Mouse (Mus musculus): ENCODE data around the gene 4930469K13Rik. TPM values are rescaled to one million over a fixed set of nuclear protein-coding genes. Genes with fewer than 3 reads are reported as not detected.
A peak's percentile ranks its signal among the peaks of the same experiment; 100 is the strongest.

4930469K13Rik gene
- polyA plus RNA-seq, 1 experiment: 22.3 TPM

DNA sequence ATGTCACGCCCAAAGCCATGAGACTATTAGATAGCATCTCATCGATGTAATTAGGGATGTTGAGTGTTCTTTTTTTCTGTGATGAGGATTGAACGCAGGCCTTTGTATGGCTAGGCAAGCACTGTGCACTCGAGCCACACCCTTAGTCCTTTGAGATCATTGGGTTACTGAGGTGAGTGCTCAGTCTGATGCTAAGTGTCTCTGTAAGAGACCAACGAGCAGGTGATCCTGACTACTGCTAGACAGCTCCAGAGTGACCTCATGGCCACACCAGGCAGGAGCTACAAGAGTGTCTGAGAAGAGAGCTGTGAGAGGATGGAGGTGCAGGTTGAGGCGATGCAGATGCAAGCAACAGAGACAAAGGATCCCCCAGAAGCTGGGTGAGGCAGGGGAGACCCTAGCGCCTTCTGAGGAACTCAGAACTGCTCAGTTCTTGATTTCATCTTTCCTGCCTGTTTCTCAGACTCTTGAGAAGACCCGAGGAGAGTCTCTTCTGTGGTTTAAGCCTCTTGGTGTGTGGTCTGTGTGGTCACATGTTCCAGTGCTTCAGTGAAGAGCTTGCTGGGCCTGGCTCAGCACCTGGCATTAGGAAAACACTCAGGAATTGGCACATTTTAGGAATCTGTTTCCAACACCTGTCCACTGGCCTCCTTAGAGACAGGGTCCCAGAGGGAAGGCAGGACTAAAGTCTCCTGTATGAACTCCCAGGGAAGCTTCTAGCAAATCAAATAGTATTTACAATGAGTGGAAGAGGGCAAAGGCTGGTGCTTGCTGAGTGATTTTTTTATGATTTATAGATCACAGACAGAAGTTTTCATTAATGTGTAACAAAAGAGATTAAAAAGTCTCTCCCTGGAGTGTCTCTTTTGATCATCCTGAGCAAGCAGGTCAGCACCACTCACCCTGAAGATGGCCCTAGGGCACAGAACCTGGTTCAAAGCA lies 146.4 kb downstream of the 4930469K13Rik start:
- H3K36me3 ChIP-seq (ENCODE audit: control insufficient read depth, insufficient read depth, low read length): no peaks in the 10 kb centered on the region
- no peak overlapping the region for H3K4me3 ChIP-seq (ENCODE audit: control insufficient read depth, low read depth, low read length)
- TF ChIP-seq POLR2A (IDR thresholded peaks at IDR 0.05; ENCODE audit: control insufficient read depth, low read depth, low read length) (no peak), CTCF (IDR thresholded peaks at IDR 0.05; ENCODE audit: control insufficient read depth, insufficient read depth, insufficient replicate concordance, low read depth, low read length) (no peak)
- no peaks in the 10 kb centered on the region for H3K27me3 ChIP-seq (ENCODE audit: control insufficient read depth, insufficient read depth, low read length)
- no peak overlapping the region for H3K27ac ChIP-seq (ENCODE audit: control insufficient read depth, insufficient read depth, low read depth, low read length)
- no peaks in the 10 kb centered on the region for H3K4me1 ChIP-seq (ENCODE audit: control insufficient read depth, insufficient read depth, low read length)

DNA sequence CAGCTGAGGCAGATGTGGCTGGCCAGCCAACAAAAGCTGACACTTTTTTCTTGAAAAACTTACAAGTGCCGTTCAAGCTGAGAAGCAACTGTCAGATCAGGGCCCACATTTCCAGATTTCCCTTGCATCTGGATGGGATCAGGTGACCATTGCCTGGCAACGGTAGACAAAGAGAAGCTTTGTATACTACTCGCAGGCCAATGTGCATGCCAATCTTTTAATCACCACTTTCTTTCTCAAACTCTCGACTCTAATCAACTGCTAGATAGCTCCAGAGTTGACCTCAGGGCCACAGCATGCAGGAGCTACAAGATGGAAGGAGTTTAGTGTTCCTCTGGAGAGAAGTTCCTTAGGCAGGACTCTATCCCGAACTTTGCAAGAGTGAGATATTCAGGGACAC lies 147.2 kb downstream of the 4930469K13Rik start:
- Histone ChIP-seq H3K27ac (ENCODE audit: control insufficient read depth, insufficient read depth, low read depth, low read length) (no peak overlapping the region), H3K36me3 (ENCODE audit: control insufficient read depth, insufficient read depth, low read length) (no peaks in the 10 kb centered on the region)
- TF ChIP-seq CTCF (IDR thresholded peaks at IDR 0.05; ENCODE audit: control insufficient read depth, insufficient read depth, insufficient replicate concordance, low read depth, low read length) (no peak), POLR2A (IDR thresholded peaks at IDR 0.05; ENCODE audit: control insufficient read depth, low read depth, low read length) (no peak)

DNA sequence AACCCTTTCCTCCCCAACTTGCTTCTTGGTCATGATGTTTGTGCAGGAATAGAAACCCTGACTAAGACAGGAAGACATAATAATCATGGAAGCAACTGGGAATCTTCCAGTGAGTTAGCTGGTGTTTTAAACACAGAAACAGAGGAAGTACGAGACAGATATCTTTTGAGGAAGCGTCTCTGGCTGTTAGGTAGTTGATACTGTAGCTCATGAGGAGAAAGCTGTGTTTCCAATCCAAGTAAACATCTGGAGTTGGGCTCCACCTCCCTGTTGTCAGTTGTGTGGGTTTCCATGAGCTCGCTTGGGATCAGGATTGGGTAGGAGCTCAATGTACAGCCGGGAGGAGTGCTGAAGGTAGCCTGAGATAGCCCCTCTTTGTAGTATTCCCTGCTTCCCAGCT lies 151.9 kb downstream of the 4930469K13Rik start:
- no peaks in the 10 kb centered on the region for H3K36me3 ChIP-seq (ENCODE audit: control insufficient read depth, insufficient read depth, low read length)
- TF ChIP-seq CTCF (IDR thresholded peaks at IDR 0.05; ENCODE audit: control insufficient read depth, insufficient read depth, insufficient replicate concordance, low read depth, low read length): no peak
- TF ChIP-seq POLR2A (IDR thresholded peaks at IDR 0.05; ENCODE audit: control insufficient read depth, low read depth, low read length): no peak
- no peak overlapping the region for H3K27ac ChIP-seq (ENCODE audit: control insufficient read depth, insufficient read depth, low read depth, low read length)
- H3K27me3 ChIP-seq (ENCODE audit: control insufficient read depth, insufficient read depth, low read length): no peaks in the 10 kb centered on the region
- H3K4me1 ChIP-seq (ENCODE audit: control insufficient read depth, insufficient read depth, low read length): no peaks in the 10 kb centered on the region
- no peak overlapping the region for H3K4me3 ChIP-seq (ENCODE audit: control insufficient read depth, low read depth, low read length)

More for the DNA sequence above, 147.2 kb downstream of the 4930469K13Rik start:
- no peaks in the 10 kb centered on the region for H3K27me3 ChIP-seq (ENCODE audit: control insufficient read depth, insufficient read depth, low read length)
- no peak overlapping the region for H3K4me3 ChIP-seq (ENCODE audit: control insufficient read depth, low read depth, low read length)
- H3K4me1 ChIP-seq (ENCODE audit: control insufficient read depth, insufficient read depth, low read length): no peaks in the 10 kb centered on the region

DNA sequence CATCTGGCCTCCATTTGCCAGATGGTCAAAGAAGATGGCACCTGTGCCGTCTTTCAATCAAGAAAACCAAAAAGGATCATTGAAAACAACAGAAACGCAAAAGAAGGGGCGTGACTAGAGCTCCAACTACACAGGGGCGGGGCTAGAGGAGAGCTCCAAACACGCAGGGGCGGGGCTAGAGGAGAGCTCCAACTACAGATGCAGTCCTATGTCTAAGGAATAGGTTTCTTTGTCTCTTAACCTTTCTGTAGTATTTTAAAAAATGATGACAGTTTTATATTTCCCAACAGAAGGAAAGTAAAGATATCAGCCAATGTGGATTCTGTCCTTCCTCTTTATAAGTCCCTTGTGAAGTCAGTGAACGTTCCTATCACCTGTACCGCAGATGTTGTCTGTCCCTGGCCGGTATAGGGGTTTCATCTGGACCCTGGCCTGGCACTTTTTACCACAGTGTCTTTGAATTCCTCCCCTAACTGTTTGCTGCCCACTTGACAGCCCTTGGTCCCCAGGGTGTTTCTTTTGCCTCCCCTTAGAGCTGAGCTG lies 153.5 kb downstream of the 4930469K13Rik start:
- Histone ChIP-seq H3K4me3 (ENCODE audit: control insufficient read depth, low read depth, low read length) (no peak overlapping the region), H3K27me3 (ENCODE audit: control insufficient read depth, insufficient read depth, low read length) (no peaks in the 10 kb centered on the region), H3K27ac (ENCODE audit: control insufficient read depth, insufficient read depth, low read depth, low read length) (no peak overlapping the region), H3K4me1 (ENCODE audit: control insufficient read depth, insufficient read depth, low read length) (no peaks in the 10 kb centered on the region), H3K36me3 (ENCODE audit: control insufficient read depth, insufficient read depth, low read length) (no peaks in the 10 kb centered on the region)
- TF ChIP-seq POLR2A (IDR thresholded peaks at IDR 0.05; ENCODE audit: control insufficient read depth, low read depth, low read length): no peak
- TF ChIP-seq CTCF (IDR thresholded peaks at IDR 0.05; ENCODE audit: control insufficient read depth, insufficient read depth, insufficient replicate concordance, low read depth, low read length): no peak

DNA sequence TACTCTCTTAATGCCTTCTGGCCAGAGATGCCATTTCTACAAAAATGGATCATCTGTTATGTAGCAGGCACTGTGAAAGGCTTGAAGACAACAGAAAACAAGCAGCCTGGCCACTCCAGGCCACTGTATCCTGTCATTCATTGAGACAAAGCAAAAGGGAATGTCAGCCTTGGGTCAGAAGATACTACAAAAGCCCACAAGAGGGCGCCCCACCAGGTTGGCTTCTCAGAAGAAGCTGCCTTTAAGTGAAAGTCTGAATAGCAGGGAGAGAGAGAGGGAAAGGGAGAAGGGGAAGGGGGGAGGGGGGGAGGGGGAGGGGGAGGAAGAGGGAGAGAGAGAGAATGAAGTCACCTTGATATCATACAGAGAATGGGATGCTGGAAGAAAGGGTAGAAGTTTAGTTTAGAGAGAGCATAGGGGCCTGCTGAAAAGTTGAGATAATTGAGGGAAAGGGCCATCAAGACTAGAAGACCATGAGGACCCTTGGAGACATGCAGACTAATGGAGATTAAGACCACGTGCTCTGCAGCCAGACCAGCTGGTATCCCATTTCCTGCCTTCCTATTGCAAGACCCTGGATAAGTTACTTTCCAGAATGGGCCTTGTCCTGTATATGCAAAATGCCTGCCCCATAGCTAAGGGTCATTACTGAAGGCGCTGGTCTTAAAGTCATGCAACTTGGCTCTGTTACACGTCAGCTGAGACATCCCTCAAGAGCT lies 154.1 kb downstream of the 4930469K13Rik start:
- H3K27me3 ChIP-seq (ENCODE audit: control insufficient read depth, insufficient read depth, low read length): no peaks in the 10 kb centered on the region
- no peak overlapping the region for H3K27ac ChIP-seq (ENCODE audit: control insufficient read depth, insufficient read depth, low read depth, low read length)
- no peaks in the 10 kb centered on the region for H3K36me3 ChIP-seq (ENCODE audit: control insufficient read depth, insufficient read depth, low read length)
- H3K4me1 ChIP-seq (ENCODE audit: control insufficient read depth, insufficient read depth, low read length): no peaks in the 10 kb centered on the region
- TF ChIP-seq POLR2A (IDR thresholded peaks at IDR 0.05; ENCODE audit: control insufficient read depth, low read depth, low read length) (no peak), CTCF (IDR thresholded peaks at IDR 0.05; ENCODE audit: control insufficient read depth, insufficient read depth, insufficient replicate concordance, low read depth, low read length) (0 out of 2 replicates have a peak, but pooled peaks have one; percentile 5)
- no peak overlapping the region for H3K4me3 ChIP-seq (ENCODE audit: control insufficient read depth, low read depth, low read length)

DNA sequence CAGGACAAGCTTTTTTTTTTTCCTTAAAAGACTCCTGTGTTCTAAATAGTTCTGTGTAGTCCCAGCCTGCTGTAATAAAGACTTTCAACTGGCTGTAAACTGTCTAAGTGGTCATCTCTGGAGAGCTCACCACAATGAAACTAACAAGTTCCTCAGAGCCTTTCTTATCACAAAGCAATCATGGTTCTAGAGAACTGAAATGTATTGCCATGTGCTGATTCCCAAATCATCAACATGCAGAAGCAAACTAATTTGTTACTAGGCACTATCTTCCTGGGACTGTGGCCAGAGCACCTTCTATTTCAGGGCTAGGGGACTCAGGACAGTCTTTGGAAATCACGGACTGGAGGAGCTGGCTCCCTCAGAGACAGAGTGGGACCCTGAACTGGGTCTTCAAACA lies 154.8 kb downstream of the 4930469K13Rik start:
- H3K4me1 ChIP-seq (ENCODE audit: control insufficient read depth, insufficient read depth, low read length): no peaks in the 10 kb centered on the region
- no peaks in the 10 kb centered on the region for H3K27me3 ChIP-seq (ENCODE audit: control insufficient read depth, insufficient read depth, low read length)
- TF ChIP-seq CTCF (IDR thresholded peaks at IDR 0.05; ENCODE audit: control insufficient read depth, insufficient read depth, insufficient replicate concordance, low read depth, low read length) (no peak), POLR2A (IDR thresholded peaks at IDR 0.05; ENCODE audit: control insufficient read depth, low read depth, low read length) (no peak)
- H3K4me3 ChIP-seq (ENCODE audit: control insufficient read depth, low read depth, low read length): no peak overlapping the region
- no peak overlapping the region for H3K27ac ChIP-seq (ENCODE audit: control insufficient read depth, insufficient read depth, low read depth, low read length)
- H3K36me3 ChIP-seq (ENCODE audit: control insufficient read depth, insufficient read depth, low read length): no peaks in the 10 kb centered on the region
